Mouse (Mus musculus) kidney, postnatal 0 days (tissue): ENCODE measurements around the gene Nup210l. TPM values are rescaled to one million over a fixed set of nuclear protein-coding genes. Genes with fewer than 3 reads are reported as not detected.
A peak's percentile ranks its signal among the peaks of the same experiment; 100 is the strongest.
"Not testable (repeated sequence)": the region's sequence is repeated elsewhere in the genome, so short reads cannot be mapped to it uniquely, and the experiment has no call there.

ENCODE experiments used
- ATAC-seq: fragments of 200-750 bp; cut with Nextera tagmentation; replicated peaks from 2 replicates; pipeline ENCODE4 v1.8.0; 2017; ENCODE audit warnings: low read depth, moderate number of reproducible peaks, moderate TSS enrichment, moderate library complexity; ENCODE audit not compliant: low FRiP score
- DNase-seq: peaks from one replicate; pipeline ENCODE4 v3.0.0-alpha.2; 2016; ENCODE audit warnings: low spot score
- H3K27ac ChIP-seq: fragments of 300-500 bp; sonication (generic); 2 replicates; pipeline ENCODE4 v1.5.1; 2014; ENCODE audit warnings: mild to moderate bottlenecking
- H3K27me3 ChIP-seq: fragments of 300-500 bp; sonication (generic); 2 replicates; pipeline ENCODE4 v1.6.1; 2014; ENCODE audit warnings: low read length, mixed read lengths; ENCODE audit not compliant: insufficient read depth
- H3K36me3 ChIP-seq: fragments of 300-500 bp; sonication (generic); 2 replicates; pipeline ENCODE4 v1.6.1; 2014; ENCODE audit warnings: low read length, mixed read lengths; ENCODE audit not compliant: insufficient read depth
- H3K4me1 ChIP-seq: fragments of 300-500 bp; sonication (generic); replicated peaks from 2 replicates; pipeline ENCODE4 v1.6.1; 2014; ENCODE audit warnings: antibody characterized with exemption, low read length, mixed read lengths; ENCODE audit not compliant: insufficient read depth
- H3K4me2 ChIP-seq: fragments of 300-500 bp; sonication (generic); 2 replicates; pipeline ENCODE4 v1.6.1; 2014; ENCODE audit warnings: mild to moderate bottlenecking, low read length, moderate library complexity, mixed read lengths
- H3K4me3 ChIP-seq: fragments of 300-500 bp; sonication (generic); replicated peaks from 2 replicates; pipeline ENCODE4 v1.5.1; 2014; ENCODE audit warnings: low read depth, low read length
- H3K9ac ChIP-seq: fragments of 300-500 bp; sonication (generic); 2 replicates; pipeline ENCODE4 v1.6.1; 2014; ENCODE audit warnings: low read depth, low read length
- H3K9me3 ChIP-seq: fragments of 300-500 bp; sonication (generic); replicated peaks from 2 replicates; pipeline ENCODE4 v1.6.1; 2016; ENCODE audit warnings: low read length, inconsistent platforms, mixed read lengths
- CTCF ChIP-seq: IDR thresholded peaks from 2 replicates; pipeline ENCODE4 v1.5.1; 2016; ENCODE audit warnings: antibody characterized with exemption, low read depth, mild to moderate bottlenecking, moderate library complexity
- WGBS: fragments of 180-500 bp; shearing (Covaris S2); extraction: QIAGEN DNeasy Blood & Tissue Kit; methylation state at CpG from one replicate; pipeline ENCODE4 v1.1.7; 2014; 5-methylcytosine and 5-hydroxymethylcytosine counted together
- polyA plus RNA-seq: library from polyadenylated mRNA; unstranded; fragments of >200 nt; fragmentation: Nextera tagmentation; extraction: Ambion mirVana; gene quantifications from 2 replicates; pipeline ENCODE4 v1.2.1, GENCODE M21; 2015

The Nup210l gene
- polyA plus RNA-seq, 1 experiment from 2014 or later = 0.12 TPM

- Histone ChIP-seq H3K27ac (no peak overlapping the region), H3K9ac (no peak overlapping the region), H3K27me3 (no peaks in the 10 kb centered on the region), H3K4me1 (no peaks in the 10 kb centered on the region), H3K4me2 (no peak overlapping the region), H3K4me3 (no peak overlapping the region), H3K9me3 (no peaks in the 10 kb centered on the region), H3K36me3 (0 out of 2 replicates have a peak, but pooled peaks cover 10% of the 10 kb centered on the region)
- TF ChIP-seq CTCF = no peak
- 43% methylated on average over 2 of the region's 2 CpGs for WGBS
- DNase-seq (no peak), ATAC-seq (no peak)
Measured at GRCm38 (mm10) chr3:90103176-90103575, 756 bp upstream of the Nup210l start.

GRCm38 (mm10) chr3:90111706-90112105 is 7.8 kb downstream of the Nup210l start:
- H3K4me1 ChIP-seq = no peaks in the 10 kb centered on the region
- no peak overlapping the region for H3K4me3 ChIP-seq
- no peak overlapping the region for H3K27ac ChIP-seq
- no peak for ATAC-seq
- no peak for DNase-seq
- H3K9me3 ChIP-seq = no peaks in the 10 kb centered on the region
- no peak for TF ChIP-seq CTCF
- WGBS = 76% methylated on average over 2 of the region's 2 CpGs
- no peaks in the 10 kb centered on the region for H3K27me3 ChIP-seq
- no peak overlapping the region for H3K9ac ChIP-seq
- no peak overlapping the region for H3K4me2 ChIP-seq
- no peaks in the 10 kb centered on the region for H3K36me3 ChIP-seq

- no peaks in the 10 kb centered on the region for H3K36me3 ChIP-seq
- H3K27me3 ChIP-seq = no peaks in the 10 kb centered on the region
- no peak for DNase-seq
- H3K4me1 ChIP-seq = no peaks in the 10 kb centered on the region
- 69% methylated on average over 2 of the region's 2 CpGs for WGBS
- no peak overlapping the region for H3K9ac ChIP-seq
- no peaks in the 10 kb centered on the region for H3K9me3 ChIP-seq
- TF ChIP-seq CTCF = peak; percentile 32; the same call in 1 of the 2 replicates
- H3K4me2 ChIP-seq = no peak overlapping the region
- no peak for ATAC-seq
- H3K27ac ChIP-seq = no peak overlapping the region
- H3K4me3 ChIP-seq = no peak overlapping the region
Measured at GRCm38 (mm10) chr3:90114342-90114741, 10.4 kb downstream of the Nup210l start.

GRCm38 (mm10) chr3:90115526-90115925 is 11.6 kb downstream of the Nup210l start:
- no peak for TF ChIP-seq CTCF
- H3K9me3 ChIP-seq = no peaks in the 10 kb centered on the region
- ATAC-seq (no peak; the same call in 1 of the 2 replicates), DNase-seq (peak; percentile 73)
- no peaks in the 10 kb centered on the region for H3K27me3 ChIP-seq
- no peaks in the 10 kb centered on the region for H3K4me1 ChIP-seq
- 49% methylated on average over 3 of the region's 3 CpGs for WGBS
- H3K36me3 ChIP-seq = no peaks in the 10 kb centered on the region
- no peak overlapping the region for H3K9ac ChIP-seq
- no peak overlapping the region for H3K4me3 ChIP-seq
- H3K27ac ChIP-seq = no peak overlapping the region
- H3K4me2 ChIP-seq = no peak overlapping the region

- H3K36me3 ChIP-seq = no peaks in the 10 kb centered on the region
- H3K9me3 ChIP-seq = no peaks in the 10 kb centered on the region
- H3K4me1 ChIP-seq = no peaks in the 10 kb centered on the region
- 86% methylated on average over 13 of the region's 13 CpGs for WGBS
- no peak for DNase-seq
- ATAC-seq = no peak
- H3K4me3 ChIP-seq = no peak overlapping the region
- H3K4me2 ChIP-seq = no peak overlapping the region
- no peak for TF ChIP-seq CTCF
- no peak overlapping the region for H3K9ac ChIP-seq
- H3K27me3 ChIP-seq = no peaks in the 10 kb centered on the region
- H3K27ac ChIP-seq = no peak overlapping the region
Measured at GRCm38 (mm10) chr3:90118132-90118790, 14.3 kb downstream of the Nup210l start.

GRCm38 (mm10) chr3:90122036-90122435 is 18.1 kb downstream of the Nup210l start:
- H3K4me1 ChIP-seq, ATAC-seq, H3K36me3 ChIP-seq: not testable (repeated sequence)

GRCm38 (mm10) chr3:90125710-90126109 is 21.8 kb downstream of the Nup210l start:
- H3K9me3 ChIP-seq = no peaks in the 10 kb centered on the region
- no peak overlapping the region for H3K4me3 ChIP-seq
- no peak overlapping the region for H3K4me2 ChIP-seq
- no peak overlapping the region for H3K9ac ChIP-seq
- H3K27me3 ChIP-seq = no peaks in the 10 kb centered on the region
- ATAC-seq (no peak), DNase-seq (no peak)
- H3K4me1 ChIP-seq = no peaks in the 10 kb centered on the region
- WGBS = 71% methylated on average over 5 of the region's 5 CpGs
- H3K36me3 ChIP-seq = no peaks in the 10 kb centered on the region
- TF ChIP-seq CTCF = no peak
- no peak overlapping the region for H3K27ac ChIP-seq

More at GRCm38 (mm10) chr3:90122036-90122435, 18.1 kb downstream of the Nup210l start:
- not testable (repeated sequence) for H3K9me3 ChIP-seq, H3K27ac ChIP-seq, H3K9ac ChIP-seq, H3K4me3 ChIP-seq, H3K27me3 ChIP-seq, H3K4me2 ChIP-seq, DNase-seq
- 85% methylated on average over 5 of the region's 5 CpGs for WGBS
